Mouse (Mus musculus): ENCODE measurements at regions not wholly inside any gene's neighbourhood (a gene's known extent, or its start where the extent isn't known, plus 50 kb on each side); places are given as distances from the start of the nearest gene placed in this dataset.
A peak's percentile ranks its signal among the peaks of the same experiment; 100 is the strongest.

DNA sequence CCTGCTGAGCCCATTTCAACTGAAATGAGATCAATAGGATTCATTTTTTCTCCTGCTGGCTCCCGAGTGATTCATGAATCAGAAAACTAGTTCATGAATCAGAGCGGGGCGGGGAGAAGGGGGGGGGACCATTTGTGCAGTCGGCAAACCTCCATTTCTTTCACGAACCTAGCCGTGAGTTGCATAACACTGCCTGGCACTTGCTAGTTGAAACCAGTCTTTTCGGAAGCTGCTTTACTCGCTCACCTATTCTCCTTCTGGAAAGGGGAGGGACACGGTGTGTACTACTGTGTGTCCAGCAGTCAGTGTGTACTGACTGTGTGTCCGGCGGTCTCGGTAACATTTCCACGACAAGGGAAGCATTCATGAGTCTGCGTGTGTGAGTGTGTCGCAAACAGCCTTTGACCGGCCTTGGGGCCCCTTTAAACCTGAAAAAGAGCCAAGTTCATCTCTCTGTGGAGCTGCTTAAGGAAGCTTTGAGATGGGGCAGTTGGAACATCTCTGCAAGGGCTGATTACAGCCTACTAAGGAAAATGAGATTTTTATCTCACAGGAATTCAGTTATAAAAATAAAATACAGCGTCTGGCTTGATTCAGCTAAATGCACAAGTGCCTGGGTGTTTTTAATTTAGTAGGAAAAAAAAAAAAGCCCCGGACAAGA is 71.9 kb upstream of the Irf2bp2 start:
- peak; percentile 11 for DNase-seq (ENCODE audit: low read depth, low spot score)
- Histone ChIP-seq H3K36me3 (ENCODE audit: control insufficient read depth, insufficient read depth, low read length, poor library complexity, severe bottlenecking) (no peaks in the 10 kb centered on the region; the same call in 1 of the 2 replicates), H3K27me3 (ENCODE audit: control insufficient read depth, insufficient read depth, low read length, poor library complexity, severe bottlenecking) (no peaks in the 10 kb centered on the region)

DNA sequence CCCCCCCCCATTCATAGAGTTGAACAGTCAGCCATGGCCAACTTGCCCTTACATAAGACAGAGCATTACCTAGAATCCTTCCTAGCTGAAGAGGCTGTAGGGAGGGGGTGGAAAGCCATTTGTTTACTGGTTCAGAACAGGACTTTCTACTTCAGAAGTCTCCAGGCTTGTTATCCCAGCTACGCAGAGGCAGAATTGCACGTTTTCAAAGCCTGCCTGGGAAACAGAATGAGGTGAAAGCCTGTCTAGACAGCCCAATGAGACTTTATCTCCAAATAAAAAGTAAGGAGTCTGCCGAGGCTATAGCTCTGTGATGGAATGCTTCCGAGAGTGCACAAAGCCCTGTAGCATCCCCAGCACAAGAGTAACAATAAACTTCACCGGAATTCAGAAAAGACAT is 71.1 kb upstream of the Irf2bp2 start:
- Histone ChIP-seq H3K27me3 (ENCODE audit: control insufficient read depth, insufficient read depth, low read length, poor library complexity, severe bottlenecking) (no peaks in the 10 kb centered on the region), H3K36me3 (ENCODE audit: control insufficient read depth, insufficient read depth, low read length, poor library complexity, severe bottlenecking) (no peaks in the 10 kb centered on the region; the same call in 1 of the 2 replicates)
- DNase-seq (ENCODE audit: low read depth, low spot score): no peak

DNA sequence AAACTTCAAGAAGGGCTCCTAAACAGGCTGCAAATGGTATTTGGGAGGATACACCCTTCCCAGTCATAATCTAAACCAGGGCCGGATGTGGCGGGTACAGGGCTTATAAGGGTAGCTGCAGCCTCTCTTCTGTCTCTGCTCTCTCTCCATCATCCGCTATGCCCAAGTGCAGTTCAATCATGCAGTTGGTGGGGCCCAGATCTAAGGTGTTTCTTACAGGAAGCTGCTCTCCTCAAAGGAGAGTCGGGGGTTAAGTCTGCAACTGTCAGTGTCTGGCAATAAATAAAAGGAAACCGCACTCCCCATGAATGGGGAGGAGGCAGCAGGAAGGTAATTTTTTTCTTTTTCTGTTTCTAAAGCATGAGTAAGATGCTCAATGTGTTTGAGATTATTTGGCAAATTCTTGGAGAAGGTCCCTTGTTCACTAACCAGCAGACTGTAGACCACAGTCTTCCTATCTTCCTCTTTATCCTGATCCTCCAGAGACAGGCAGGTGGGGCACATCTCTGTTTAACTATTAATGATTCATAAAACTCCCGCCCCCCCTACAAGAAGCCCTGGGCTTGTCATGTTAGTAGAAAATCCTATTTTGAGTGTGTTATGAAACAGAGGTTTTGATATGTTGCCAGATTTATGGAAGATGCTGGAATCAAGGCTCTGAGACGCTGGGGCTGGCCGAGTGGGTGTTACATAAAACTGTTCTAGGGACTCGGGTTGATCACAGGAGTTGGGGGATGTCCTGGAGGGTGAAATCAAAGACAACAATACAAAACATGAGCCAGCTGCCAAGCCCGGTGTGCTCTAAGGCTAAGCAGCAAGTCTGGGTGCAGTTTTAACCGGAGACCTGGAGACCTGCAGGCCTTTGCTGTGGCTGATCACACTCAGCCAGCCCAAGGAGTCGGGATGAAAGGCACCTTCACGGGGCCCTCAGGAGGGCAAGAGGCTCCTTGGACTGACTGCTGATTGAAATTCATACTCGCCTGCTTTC is 69.3 kb upstream of the Irf2bp2 start:
- Histone ChIP-seq H3K27me3 (ENCODE audit: control insufficient read depth, insufficient read depth, low read length, poor library complexity, severe bottlenecking) (no peaks in the 10 kb centered on the region), H3K36me3 (ENCODE audit: control insufficient read depth, insufficient read depth, low read length, poor library complexity, severe bottlenecking) (no peaks in the 10 kb centered on the region)
- peak; percentile 38 for DNase-seq (ENCODE audit: low read depth, low spot score)

DNA sequence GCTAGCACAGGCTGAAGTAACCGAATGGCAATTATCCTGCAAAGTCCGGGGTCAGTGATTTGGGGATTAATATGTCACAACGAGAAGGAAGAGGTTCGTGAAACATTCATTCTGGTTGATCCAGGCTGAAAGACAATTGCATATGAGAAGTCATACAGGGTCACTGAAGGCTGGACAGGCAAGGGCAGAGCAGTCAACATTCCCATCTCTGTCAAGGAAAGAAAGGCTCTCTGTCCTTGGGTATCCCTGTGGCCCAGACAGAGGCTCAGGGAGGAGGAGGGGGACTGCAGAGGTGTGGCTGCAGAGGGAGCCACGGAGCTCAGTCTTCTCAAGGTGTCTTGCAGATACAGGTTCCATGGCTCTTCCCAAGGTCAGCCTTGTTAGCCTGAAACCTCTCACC is 68.4 kb upstream of the Irf2bp2 start:
- no peak for DNase-seq (ENCODE audit: low read depth, low spot score)
- H3K27me3 ChIP-seq (ENCODE audit: control insufficient read depth, insufficient read depth, low read length, poor library complexity, severe bottlenecking): no peaks in the 10 kb centered on the region
- no peaks in the 10 kb centered on the region for H3K36me3 ChIP-seq (ENCODE audit: control insufficient read depth, insufficient read depth, low read length, poor library complexity, severe bottlenecking)

DNA sequence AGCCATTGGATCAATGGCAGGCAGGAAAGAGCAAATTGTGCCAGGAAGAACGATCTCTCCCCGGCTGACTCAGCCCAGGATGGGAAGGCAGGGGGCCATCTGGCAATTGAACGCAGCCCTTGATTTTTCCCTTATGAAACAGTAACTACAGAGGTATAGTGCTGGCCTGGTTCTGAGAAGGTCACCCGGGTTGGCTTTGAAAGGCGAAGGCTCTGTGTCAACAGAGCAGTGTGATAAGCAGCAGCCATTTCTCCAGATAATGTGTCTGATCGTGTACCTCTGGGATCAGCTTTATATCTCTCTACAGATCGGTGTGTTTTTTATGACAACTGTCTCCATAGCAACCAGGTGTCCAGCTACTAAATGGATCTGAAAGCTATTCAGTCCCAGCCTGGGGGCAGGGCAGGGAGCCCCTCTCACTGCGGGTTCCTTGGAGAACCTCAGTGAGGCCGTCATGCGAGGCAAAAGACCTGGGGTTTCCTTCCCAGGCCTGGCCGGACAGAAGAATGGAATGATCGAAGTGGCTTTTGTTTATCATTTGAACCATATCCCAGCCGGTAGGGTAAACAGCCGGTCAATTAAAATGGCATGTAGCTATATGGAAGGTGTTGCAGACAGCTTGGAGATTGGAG is 67.8 kb upstream of the Irf2bp2 start:
- Histone ChIP-seq H3K36me3 (ENCODE audit: control insufficient read depth, insufficient read depth, low read length, poor library complexity, severe bottlenecking) (no peaks in the 10 kb centered on the region), H3K27me3 (ENCODE audit: control insufficient read depth, insufficient read depth, low read length, poor library complexity, severe bottlenecking) (no peaks in the 10 kb centered on the region)
- DNase-seq (ENCODE audit: low read depth, low spot score): no peak

DNA sequence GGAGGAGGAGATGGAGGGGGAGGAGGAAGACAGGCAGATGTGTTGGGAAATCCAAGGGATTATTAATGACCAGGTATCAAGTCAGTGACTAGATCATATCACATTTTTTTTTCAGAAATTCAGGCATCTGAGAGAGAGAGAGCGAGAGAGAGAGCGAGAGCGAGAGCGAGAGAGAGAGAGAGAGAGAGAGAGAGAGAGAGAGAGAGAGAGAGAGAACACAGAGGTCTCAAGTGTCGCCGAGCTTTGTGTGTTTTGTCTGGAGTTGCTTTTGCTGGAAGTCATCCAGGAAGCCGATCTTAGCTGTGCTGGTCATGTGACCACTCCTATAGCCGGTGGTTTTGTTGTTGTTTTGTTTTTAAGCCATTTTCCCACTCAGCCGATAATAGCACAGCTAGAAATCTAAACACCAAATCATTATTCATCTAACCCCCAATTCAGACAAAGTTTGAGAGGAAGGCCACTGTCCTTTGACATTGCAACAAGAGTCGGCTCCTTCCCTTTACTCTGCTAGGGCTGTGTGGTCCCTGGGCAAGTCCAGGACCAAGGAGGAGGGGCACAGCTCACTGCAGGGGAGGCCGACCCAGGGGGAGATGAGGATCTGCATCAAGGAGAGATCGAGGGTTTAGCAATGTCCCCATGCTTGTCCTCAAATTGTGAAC is 67.0 kb upstream of the Irf2bp2 start:
- H3K27me3 ChIP-seq (ENCODE audit: control insufficient read depth, insufficient read depth, low read length, poor library complexity, severe bottlenecking): no peaks in the 10 kb centered on the region
- H3K36me3 ChIP-seq (ENCODE audit: control insufficient read depth, insufficient read depth, low read length, poor library complexity, severe bottlenecking): no peaks in the 10 kb centered on the region
- no peak for DNase-seq (ENCODE audit: low read depth, low spot score)

DNA sequence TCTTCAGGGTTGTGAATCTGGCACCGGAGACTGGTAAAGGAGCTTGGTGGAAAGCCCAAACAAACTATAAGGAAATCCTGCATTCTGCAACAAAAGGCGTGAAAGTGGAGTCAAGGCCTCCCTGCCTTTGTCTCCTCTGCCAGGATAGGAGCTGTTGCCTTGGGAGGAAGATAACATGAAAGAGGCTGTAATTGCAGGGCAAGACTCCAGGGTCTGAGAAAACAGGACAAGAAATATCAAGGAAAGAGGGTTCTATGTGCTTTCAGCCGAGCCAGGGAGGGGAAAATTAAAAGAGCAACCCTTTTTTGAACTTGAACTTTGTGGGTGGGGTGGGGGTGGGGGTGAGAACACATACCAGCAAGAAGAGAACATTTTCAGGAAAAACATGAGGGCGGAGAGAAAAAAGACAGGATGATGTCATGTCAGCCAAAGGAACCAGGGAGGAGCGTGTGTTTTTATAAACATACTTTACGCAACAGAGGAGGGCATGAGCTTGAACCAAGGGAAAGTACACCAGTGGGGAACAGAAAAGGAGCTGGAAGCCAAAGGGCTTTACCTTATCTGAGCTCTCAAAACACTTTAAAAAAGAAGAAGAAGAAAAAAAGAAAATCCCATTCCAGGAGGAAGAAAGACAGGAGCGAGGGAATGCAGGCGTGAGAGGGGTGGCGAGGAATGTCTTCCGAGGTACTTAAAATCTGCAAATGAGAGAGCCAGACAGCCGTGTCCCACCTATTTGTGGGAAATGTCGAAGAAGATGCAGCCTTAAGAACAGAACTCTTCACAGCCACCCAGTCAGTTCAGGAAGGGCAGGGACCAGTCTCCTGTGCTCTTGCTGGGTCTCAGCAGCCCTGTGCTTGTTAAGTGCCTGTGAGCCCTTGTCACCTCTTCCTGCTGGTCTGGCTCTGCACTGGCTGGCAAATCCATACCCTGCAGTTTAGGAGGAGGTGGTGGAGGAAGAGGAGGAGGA is 66.2 kb upstream of the Irf2bp2 start:
- no peak for DNase-seq (ENCODE audit: low read depth, low spot score)
- no peaks in the 10 kb centered on the region for H3K27me3 ChIP-seq (ENCODE audit: control insufficient read depth, insufficient read depth, low read length, poor library complexity, severe bottlenecking)

DNA sequence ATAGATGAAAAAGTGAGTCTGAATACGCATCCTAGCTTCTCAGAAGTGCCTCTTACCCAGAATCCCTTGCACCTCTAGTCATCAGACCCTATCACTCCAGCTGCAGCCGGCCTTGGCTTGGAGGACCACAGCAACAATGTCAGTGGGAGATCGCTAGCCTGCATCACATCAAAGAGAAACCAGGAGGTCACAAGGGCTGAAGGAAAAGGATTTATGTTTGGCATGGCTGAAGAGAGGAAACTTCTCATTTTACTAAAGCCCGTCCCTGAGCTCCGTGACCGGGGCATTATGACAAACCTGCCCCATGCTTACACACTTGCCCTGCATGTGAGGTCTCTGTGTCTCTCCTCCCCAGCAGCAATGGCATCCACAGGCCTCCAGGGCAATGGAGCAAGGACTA is 63.8 kb upstream of the Irf2bp2 start:
- Histone ChIP-seq H3K27me3 (ENCODE audit: control insufficient read depth, insufficient read depth, low read length, poor library complexity, severe bottlenecking) (no peaks in the 10 kb centered on the region), H3K36me3 (ENCODE audit: control insufficient read depth, insufficient read depth, low read length, poor library complexity, severe bottlenecking) (no peaks in the 10 kb centered on the region)
- no peak for DNase-seq (ENCODE audit: low read depth, low spot score)

More for the DNA sequence above, 66.2 kb upstream of the Irf2bp2 start:
- H3K36me3 ChIP-seq (ENCODE audit: control insufficient read depth, insufficient read depth, low read length, poor library complexity, severe bottlenecking): no peaks in the 10 kb centered on the region

DNA sequence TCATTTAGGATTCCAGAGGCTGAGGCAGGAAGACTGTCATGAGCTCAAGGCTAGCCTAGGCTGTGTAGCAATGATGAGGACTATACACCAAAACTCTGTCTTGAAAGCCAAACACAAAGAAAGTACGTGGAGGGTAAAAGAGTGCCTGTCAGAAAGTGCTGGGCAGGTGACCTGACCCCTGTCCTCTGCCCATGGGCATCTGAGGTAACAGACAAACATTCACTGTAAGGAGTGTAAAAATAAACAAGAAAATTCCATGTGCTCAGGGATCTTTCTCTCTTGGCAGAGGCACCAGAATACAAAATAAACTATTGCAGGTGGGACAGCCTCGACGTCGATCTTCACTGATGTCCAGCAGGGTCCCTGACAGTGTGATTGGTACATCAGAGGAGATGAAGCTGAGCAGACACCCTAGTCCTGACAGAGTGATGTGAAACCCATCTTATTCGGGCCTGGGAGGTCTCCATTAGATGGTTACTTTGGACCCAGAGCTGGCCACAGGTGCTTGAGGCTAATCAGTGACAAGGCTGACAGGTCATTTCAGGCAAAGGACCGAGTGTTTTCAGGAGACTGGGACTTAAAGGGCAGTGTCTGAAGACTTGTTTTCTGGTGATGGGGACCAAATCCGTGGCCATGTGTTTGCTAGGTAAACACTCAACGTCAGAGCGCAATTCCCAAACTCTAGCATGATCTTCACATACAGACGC is 62.9 kb upstream of the Irf2bp2 start:
- Histone ChIP-seq H3K36me3 (ENCODE audit: control insufficient read depth, insufficient read depth, low read length, poor library complexity, severe bottlenecking) (no peaks in the 10 kb centered on the region), H3K27me3 (ENCODE audit: control insufficient read depth, insufficient read depth, low read length, poor library complexity, severe bottlenecking) (no peaks in the 10 kb centered on the region)
- DNase-seq (ENCODE audit: low read depth, low spot score): no peak

DNA sequence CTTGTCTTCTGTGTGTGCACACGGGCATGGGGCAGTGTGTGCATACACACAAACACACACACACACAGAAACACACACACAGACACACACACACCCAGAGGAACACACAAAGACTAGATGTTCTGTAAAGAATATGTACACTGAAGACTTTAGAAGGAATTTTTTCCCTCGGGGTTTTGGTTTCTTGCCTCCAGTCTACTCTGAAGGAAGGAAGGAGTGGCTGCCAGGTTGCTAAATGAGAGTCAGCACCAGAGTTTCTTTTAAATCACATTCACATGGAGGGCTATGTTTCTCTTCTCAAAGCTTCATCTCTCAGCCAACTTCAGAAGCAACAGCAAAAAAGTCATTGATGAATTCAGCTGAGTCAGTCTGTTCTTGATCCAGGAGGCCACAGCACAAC is 61.8 kb upstream of the Irf2bp2 start:
- no peak for DNase-seq (ENCODE audit: low read depth, low spot score)
- Histone ChIP-seq H3K36me3 (ENCODE audit: control insufficient read depth, insufficient read depth, low read length, poor library complexity, severe bottlenecking) (no peaks in the 10 kb centered on the region), H3K27me3 (ENCODE audit: control insufficient read depth, insufficient read depth, low read length, poor library complexity, severe bottlenecking) (no peaks in the 10 kb centered on the region)

DNA sequence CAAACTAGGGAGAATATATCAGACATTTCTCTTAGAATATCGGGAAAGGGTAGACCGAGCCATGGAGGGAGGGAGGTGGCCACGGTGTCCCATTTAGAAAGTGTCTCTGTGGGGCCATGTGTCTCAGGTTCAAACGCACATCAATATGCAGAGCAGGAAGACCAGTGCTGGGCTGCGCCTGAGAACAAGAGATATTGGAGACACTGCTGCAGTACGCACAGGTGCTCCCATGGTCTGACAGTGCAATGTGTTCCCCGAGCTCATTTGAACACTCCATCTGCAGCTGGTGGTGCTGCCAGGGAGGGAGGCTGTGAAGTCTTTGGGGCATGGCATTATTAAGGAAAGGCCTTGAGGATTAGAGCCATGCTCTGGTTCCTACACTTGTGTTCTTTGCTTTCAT is 60.6 kb upstream of the Irf2bp2 start:
- Histone ChIP-seq H3K27me3 (ENCODE audit: control insufficient read depth, insufficient read depth, low read length, poor library complexity, severe bottlenecking) (no peaks in the 10 kb centered on the region), H3K36me3 (ENCODE audit: control insufficient read depth, insufficient read depth, low read length, poor library complexity, severe bottlenecking) (no peaks in the 10 kb centered on the region)
- DNase-seq (ENCODE audit: low read depth, low spot score): no peak

DNA sequence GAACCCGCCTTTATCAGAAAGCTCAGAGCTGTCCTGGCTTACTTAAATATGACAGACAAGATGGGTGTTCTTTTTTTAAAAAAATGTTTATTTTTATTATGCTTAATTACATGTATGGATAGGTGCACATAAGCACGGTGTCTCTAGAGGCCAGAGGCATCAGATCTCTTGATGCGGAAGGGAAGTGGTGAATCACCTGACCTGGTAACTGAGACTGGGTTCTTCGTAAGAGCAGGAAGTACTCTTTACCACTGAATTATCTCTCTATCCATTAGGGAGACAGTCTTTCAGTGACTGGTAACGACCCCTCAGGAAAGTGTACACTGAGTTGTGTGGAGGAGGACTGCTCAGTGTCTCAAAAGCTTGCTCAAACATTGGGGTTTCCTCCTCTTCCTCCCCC is 58.4 kb upstream of the Irf2bp2 start:
- no peaks in the 10 kb centered on the region for H3K27me3 ChIP-seq (ENCODE audit: control insufficient read depth, insufficient read depth, low read length, poor library complexity, severe bottlenecking)
- H3K36me3 ChIP-seq (ENCODE audit: control insufficient read depth, insufficient read depth, low read length, poor library complexity, severe bottlenecking): no peaks in the 10 kb centered on the region
- peak; percentile 83 for DNase-seq (ENCODE audit: low read depth, low spot score)

DNA sequence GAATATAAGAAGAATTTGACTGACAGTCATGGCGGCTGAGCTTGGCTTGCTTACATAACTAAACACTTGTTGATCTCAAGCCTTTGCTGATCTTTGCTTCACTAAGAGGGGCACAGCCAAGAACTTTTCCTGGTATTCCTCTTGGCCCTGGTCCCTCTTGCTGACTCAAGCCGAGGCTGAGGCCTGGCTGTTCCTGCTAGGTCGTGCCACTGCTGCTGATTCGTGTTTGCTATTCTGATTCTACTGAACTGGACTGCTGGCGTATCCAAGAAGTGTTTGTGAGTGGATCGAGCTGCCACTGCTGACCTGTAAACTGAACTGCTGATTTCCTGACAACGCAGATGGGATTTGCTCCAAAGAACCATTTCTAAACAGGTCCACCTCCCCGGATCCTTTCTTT is 57.2 kb upstream of the Irf2bp2 start:
- Histone ChIP-seq H3K27me3 (ENCODE audit: control insufficient read depth, insufficient read depth, low read length, poor library complexity, severe bottlenecking) (no peaks in the 10 kb centered on the region), H3K36me3 (ENCODE audit: control insufficient read depth, insufficient read depth, low read length, poor library complexity, severe bottlenecking) (no peaks in the 10 kb centered on the region)
- no peak for DNase-seq (ENCODE audit: low read depth, low spot score)

All from splenic B cell, adult 2 months (primary cell).